Mouse (Mus musculus): ENCODE data around the gene Lyar.

Lyar gene

GRCm38 (mm10) chr5:38220328-38220912 is at the start of gene Lyar, which contains the start of gene Zbtb49:
Lyar (plus strand) TSS chr5:38220470.
Zbtb49 (minus strand) TSS chr5:38220457.
- DNase-seq (ENCODE audit: low read depth, low spot score): peak; percentile 86

- no peak for DNase-seq (ENCODE audit: low read depth, low spot score)
These were observed 46.5 kb upstream of the Lyar start for GRCm38 (mm10) chr5:38173766-38174165.

DNA sequence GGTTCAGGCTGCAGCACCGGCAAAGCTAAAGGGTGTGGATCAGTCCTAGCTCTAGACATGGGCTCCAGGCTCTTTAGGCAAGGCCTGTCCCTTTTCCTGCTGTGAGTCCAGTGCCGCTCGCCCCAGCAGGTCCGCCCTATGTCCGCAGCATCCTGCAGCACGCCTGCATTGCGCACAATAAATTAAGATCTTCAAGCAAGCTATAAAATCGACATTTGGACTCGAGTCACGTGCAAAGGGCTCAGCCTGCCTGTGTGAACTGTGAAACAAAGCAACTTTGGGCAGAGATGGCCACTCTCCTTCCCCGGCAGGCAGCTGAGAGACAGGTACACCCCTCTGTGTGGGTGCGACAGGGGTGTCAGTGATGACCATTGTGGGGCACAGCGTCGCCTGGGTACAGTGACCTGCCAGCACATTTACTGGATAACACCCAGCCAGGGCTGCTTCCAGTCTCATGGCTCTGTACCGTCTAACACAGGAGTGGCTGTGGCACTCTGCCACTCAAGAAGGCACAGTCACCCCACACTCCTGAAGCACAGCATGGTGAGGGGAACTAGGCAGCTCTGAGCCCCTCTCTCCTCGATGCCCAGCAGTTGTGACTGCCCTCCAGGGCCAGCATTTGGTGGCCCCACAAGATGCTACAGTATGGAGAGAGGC is 45.9 kb upstream of the Lyar start:
- DNase-seq (ENCODE audit: low read depth, low spot score): no peak

DNA sequence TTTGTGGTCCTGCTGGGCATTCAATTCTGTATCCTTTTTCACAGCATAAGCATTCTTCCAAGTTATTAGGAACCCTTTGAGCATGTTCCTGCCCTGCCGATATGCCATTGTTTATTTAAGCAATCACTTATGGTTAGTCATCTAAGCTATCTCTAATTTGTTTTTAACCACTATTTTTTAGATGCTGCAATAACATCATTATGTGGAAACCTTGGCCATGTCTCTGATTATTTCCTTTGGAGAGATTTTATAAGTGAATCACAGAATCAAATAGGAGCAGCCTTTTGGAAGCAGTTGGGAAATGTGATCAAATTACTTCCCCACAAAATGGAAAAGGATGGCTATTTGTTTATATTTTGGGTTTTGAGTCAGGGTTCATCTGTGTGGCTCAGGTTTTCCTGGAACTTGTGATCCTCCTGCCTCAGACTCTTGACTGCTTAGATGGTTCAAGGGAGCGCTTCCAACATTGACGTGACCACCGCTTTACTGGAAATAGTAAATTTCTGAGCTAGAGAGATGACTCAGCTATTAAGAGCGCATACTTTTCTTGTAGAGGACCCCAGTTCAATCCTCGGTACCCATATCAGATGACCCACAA is 35.5 kb upstream of the Lyar start:
- DNase-seq (ENCODE audit: low read depth, low spot score): no peak

GRCm38 (mm10) chr5:38187006-38187405 is 33.3 kb upstream of the Lyar start:
- DNase-seq (ENCODE audit: low read depth, low spot score): no peak

DNA sequence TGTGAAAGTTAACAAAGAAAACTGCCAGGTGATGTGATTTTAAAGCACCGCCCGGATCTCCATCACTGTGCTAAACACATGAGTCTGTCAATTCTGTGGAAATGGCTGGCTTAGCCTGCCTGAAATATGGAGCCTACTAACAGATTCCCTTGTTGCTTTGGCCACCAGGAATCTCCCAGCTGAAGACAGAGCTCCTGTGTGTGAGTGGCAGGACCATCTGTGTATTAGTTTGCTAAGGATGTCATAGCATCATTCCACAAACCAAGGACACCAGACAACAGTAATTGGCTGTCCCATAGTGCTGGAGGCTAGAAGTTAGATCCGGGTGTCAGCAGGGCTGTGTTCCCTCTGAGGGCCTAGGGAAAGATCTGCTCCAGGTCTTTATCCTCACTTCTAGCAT is 29.4 kb upstream of the Lyar start:
- no peak for DNase-seq (ENCODE audit: low read depth, low spot score)

DNA sequence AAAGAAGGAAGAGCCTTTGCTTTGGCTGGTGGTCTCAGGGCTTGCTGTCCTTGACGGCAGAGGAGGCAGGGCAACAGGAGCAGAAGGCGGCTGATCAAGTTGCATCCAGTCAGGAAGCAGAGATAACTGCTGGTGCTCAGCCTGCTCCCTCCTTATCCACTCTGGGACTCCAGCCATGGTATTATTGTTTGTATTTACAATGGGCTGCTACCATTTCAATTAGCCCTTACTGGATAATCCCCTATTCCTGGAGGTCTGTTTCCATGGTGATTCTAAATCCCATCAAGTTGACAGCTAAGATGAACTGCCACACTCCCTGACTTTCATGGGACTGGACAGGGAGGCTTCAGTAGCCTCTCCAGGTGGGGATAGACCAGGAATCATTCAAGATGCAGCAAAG is 25.3 kb upstream of the Lyar start:
- DNase-seq (ENCODE audit: low read depth, low spot score): no peak

DNA sequence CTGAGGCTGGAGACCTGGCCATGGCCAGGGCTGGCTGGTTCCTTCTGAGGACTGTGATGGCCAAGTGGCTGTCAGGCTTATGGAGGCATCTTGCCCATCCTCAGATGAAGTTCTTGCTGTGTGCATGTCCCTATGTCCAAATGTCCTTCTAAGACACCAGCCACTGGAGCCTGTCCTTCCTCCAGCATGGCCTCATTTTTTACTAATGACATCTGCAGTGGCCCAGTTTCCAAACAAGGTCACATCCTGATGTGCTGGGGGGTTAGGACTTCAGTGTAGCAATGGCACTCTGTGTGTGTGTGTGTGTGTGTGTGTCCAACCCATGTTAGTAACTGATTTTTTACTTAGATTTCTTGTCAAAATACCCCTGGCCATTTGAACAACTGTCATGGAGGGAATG is 24.3 kb upstream of the Lyar start:
- no peak for DNase-seq (ENCODE audit: low read depth, low spot score)

DNA sequence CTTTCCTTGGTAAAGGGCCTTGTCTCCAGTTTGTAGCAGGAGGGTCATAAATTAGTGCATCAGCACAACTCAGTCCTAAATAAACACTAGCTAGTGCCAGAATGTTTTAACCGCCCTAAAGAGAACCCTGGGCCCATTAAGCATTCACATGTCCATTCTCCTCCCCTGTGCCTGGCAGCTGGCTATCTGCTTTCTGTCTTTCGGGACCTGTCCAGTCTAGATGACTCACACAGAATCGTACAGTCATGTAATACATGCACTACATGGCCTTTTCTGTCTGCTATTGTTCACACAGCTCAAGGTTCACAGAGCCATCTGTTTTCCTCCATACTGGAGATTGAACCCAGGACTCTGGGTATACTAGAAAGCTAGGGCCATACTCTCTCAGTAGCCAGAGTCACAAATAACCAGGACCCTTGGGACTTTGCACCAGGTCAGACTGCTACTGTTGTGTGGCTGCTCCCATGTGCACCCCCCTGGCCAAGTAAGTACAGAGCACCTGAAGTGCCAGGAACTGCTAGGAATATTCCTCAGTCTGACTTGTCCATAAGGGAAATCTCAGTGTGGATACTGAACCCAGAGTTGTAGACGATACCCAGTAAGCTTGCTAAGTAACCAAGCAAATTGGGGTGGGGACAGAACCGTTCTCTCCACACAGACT is 23.3 kb upstream of the Lyar start:
- no peak for DNase-seq (ENCODE audit: low read depth, low spot score)

GRCm38 (mm10) chr5:38197482-38197823 is 22.8 kb upstream of the Lyar start:
- peak; percentile 66 for DNase-seq (ENCODE audit: low read depth, low spot score)

GRCm38 (mm10) chr5:38199686-38200085 is 20.6 kb upstream of the Lyar start:
- no peak for DNase-seq (ENCODE audit: low read depth, low spot score)

- DNase-seq (ENCODE audit: low read depth, low spot score): no peak
These were observed 15.0 kb upstream of the Lyar start for GRCm38 (mm10) chr5:38205303-38205726.

DNA sequence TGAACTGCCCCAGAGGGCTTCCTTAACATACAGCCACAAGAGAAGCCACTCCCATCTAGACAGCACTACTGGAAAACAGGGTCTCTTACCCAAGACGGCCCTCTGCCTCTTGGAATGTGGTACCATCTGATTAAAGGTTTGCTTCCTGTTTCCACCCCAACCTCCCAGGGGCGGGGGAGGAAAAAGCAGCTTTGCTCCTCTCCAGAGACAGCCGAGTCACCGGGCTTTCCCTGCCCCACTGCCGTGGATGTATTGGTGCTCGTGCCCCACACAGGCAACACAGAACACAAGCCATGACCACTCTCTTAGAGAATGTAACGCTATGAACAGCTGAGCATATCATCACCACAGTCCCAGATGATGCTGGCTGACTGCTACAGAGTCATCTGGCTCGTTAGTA is 11.3 kb upstream of the Lyar start:
- no peak for DNase-seq (ENCODE audit: low read depth, low spot score)

DNA sequence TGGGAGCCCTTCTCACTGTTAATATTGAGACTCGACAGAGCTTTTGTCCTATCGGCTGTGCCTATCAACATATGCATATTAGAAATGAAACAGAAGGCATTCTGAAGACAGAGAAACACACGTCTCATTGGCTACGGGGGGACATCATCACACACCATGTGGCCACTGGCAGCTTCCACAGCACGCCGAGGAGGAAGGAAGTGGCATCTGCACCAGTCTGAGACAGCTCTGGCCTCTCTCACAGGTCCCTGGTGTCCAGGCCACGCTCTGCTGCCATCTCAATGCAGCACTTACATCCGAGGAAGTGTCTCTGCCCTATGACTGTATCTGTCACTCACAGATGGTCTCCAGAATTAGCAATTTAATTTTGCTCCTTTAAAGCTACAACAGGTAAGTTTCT is 8.6 kb upstream of the Lyar start:
- DNase-seq (ENCODE audit: low read depth, low spot score): no peak

DNA sequence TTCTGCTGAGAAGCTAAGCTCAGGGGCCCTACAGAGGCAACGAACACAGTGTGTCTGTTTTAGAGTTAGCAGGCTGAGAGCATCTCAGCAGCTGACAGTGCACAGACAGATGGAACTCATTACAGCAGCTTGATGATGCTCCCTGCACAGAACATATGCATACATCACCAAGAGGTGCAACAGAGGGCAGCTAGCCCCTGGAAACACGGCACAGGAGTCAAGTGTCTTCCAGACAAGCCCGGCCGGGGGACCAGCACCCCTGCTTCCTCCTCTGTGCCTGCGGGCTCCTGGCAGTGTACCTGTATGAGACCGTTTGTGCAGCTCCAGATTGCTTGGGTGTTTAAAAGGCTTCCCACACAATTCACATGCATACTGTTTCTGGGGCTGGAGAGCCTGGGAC is 7.3 kb upstream of the Lyar start:
- no peak for DNase-seq (ENCODE audit: low read depth, low spot score)

- no peak for DNase-seq (ENCODE audit: low read depth, low spot score)
These were observed 431 bp upstream of the Lyar start for GRCm38 (mm10) chr5:38219771-38220307.

DNA sequence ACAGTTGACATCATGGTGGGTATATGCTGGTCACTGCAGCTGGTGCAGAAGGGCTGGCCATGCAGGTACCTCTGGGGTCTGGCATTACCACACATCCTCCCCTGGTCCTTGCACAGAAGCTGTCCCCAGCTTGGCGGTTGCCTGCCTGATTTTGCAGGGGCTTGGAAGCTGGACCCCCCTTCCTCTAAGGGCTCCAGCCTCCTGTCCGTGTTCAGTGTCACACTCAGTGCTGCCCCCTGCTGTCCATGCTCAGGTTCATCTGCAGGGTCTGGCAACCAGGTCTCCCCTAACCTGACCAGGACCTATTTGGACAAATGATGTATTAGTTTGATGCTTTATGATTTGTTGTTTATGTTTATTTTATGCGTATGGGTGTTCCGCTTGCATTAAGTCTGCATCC is 15.2 kb downstream of the Lyar start:
- DNase-seq (ENCODE audit: low read depth, low spot score): no peak

DNA sequence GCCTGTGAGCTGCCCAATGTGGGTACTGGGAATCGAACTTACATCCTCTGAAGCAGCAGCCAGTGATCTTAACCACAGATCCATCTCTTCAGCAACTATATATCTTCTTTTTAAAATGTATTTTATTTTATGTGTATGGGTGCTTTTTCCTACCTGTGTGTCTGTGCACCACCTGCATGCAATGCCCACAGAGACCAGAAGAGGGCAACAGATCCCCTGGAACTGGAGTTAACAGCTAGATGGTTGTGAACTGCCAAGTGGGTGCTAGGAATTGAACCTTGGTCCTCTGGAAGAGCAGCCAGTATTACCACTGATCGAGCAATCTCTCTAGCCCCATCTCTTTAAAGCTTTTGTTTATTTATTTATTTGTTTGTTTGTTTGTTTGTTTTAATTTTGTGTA is 16.4 kb downstream of the Lyar start:
- DNase-seq (ENCODE audit: low read depth, low spot score): no peak

DNA sequence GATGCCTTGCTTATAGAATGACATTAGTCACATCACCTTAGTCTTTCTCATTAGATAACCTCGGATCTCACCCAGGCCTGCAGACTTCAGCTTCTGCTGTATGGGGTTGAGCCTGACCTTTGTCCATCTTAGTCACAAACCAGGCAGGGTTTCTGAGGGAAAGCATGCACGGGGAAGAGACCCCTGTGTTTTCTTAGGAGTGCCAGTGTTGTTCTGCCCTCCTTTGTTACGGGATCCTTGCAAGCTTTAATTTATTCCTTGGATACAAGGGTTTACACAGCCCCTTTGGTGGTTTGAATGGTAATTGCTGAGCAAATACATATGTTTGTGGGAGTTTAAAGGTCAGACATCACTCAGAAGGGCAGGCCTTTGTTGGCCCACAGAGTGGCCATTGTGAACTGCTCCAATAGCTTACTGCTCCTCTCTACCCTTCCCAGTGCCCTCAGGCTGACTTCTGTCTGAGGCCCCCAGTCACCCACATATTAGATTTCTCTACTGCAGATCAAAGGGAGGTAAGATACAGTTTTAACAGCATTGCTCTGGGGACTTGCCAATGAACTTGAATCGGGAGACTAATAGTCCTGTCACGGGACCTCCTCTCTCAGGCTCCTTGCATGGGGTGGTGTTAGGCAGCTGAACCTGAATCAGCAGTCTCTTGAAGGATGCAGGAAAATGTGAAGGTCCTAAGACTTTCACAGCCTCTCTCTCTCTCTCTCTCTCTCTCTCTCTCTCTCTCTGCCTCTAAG is 20.6 kb downstream of the Lyar start:
- no peak for DNase-seq (ENCODE audit: low read depth, low spot score)

- no peak for DNase-seq (ENCODE audit: low read depth, low spot score)
These were observed 21.2 kb downstream of the Lyar start for GRCm38 (mm10) chr5:38241473-38241834.

DNA sequence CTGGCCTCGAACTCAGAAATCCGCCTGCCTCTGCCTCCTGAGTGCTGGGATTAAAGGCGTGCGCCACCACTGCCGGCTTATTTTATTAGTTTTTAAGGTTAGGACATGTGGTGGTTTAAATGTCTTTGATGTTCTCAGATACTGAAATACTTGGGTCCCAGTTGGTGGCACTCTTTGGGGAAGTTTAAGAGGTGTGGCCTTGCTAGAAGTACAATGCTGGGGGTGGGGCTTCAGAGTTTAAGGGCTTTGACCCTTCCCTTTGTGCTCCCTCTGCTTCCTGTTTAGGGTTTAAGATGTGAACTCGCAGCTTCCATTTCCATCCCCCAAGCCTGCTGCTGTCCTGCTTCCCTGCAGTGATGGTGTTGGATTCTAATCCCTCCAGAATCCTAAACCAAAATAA is 21.7 kb downstream of the Lyar start:
- no peak for DNase-seq (ENCODE audit: low read depth, low spot score)

- no peak for DNase-seq (ENCODE audit: low read depth, low spot score)
These were observed 34.9 kb downstream of the Lyar start for GRCm38 (mm10) chr5:38255195-38255594.
